Mouse (Mus musculus) lung, adult 10 weeks (tissue): ENCODE measurements around the gene Mnat1. TPM values are rescaled to one million over a fixed set of nuclear protein-coding genes. Genes with fewer than 3 reads are reported as not detected.

Source experiments
- polyA plus RNA-seq: library from polyadenylated mRNA; stranded (reverse); fragments of 350-450 nt; fragmentation: Illumina TruSeq; extraction: RNeasy Lipid Tissue Mini Kit (QIAGEN cat#74804); gene quantifications from one replicate; pipeline ENCODE4 v1.2.3, GENCODE M21; 2014; ENCODE audit warnings: low read depth, low replicate concordance; ENCODE audit not compliant: insufficient read depth

Mnat1 gene
- 23.5 TPM for polyA plus RNA-seq

GRCm38 (mm10) chr12:73123093-73124041 is at the start of gene Mnat1:
Gene Mnat1 (plus strand): TSS chr12:73123717.

GRCm38 (mm10) chr12:73113196-73113595 is 10.3 kb upstream of the Mnat1 start, which contains the start of gene Six4:
Gene Six4 (minus strand): TSS chr12:73113456.

GRCm38 (mm10) chr12:73286287-73287092 is 163.0 kb downstream of the Mnat1 start, which contains the start of the genes Trmt5 and Slc38a6:
Gene Trmt5 (minus strand): TSS chr12:73286710.
Gene Slc38a6 (plus strand): TSS chr12:73286779.

Other genes starting within 250 kb of the Mnat1 start
- gene Six6, start 183.8 kb upstream of the Mnat1 start, polyA plus RNA-seq, result not detected
- not detected for gene 4930447C04Rik, start 182.9 kb upstream of the Mnat1 start, polyA plus RNA-seq
- gene Six1, start 69.8 kb upstream of the Mnat1 start, polyA plus RNA-seq, result 1.5 TPM
- gene Six4, start 10.3 kb upstream of the Mnat1 start, polyA plus RNA-seq, result 1.2 TPM
- 5.9 TPM for gene Trmt5, start 163.0 kb downstream of the Mnat1 start, polyA plus RNA-seq
- gene Slc38a6, start 163.1 kb downstream of the Mnat1 start, polyA plus RNA-seq, result 4.8 TPM